Mouse (Mus musculus) embryonic stem cell, embryonic (primary cell): ENCODE measurements around the gene Galntl6.
"Not testable (repeated sequence)": the region's sequence is repeated elsewhere in the genome, so short reads cannot be mapped to it uniquely, and the experiment has no call there.

Experiments
- CTCF ChIA-PET, 4 experiments: fragments of 300-600 bp in 2 of 4; fragments of 350-600 bp in 2 of 4; sonication (Branson Sonifier 250); formaldehyde crosslinking; loops; one replicate each; lab custom pipeline; 2022; ENCODE audit warnings: inconsistent platforms in 2 of 4; lab: Charles Lee
- POLR2A ChIA-PET, 4 experiments: fragments of 300-600 bp in 2 of 4; fragments of 350-600 bp in 2 of 4; sonication (Branson Sonifier 250); formaldehyde crosslinking; loops; one replicate each; lab custom pipeline; 2022; ENCODE audit warnings: antibody characterized with exemption in 4 of 4, inconsistent platforms in 1 of 4; lab: Charles Lee

Galntl6 gene

GRCm38 (mm10) chr8:58660019-58660418, 252.4 kb downstream of the Galntl6 start:
- CTCF ChIA-PET: no interaction called here

DNA sequence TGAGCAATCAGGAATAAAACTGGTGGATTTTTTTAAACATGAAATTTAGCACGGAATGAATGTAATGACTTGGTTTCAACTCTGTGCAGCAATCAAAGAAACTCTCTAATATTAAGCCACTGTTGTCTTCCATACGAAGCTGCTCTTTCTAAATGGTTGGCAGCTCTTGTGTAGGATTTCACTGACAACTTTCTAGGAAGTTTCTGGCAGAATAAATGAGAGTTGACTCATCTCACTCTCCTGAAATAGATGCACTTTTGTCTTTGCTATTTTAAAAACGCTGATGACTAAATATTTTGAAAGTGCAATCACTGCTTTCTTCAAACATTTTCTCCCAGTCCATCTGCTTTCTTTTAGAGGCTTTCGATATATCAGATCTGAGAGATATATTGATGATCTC, 256.8 kb downstream of the Galntl6 start:
- POLR2A ChIA-PET: no interaction called here
- CTCF ChIA-PET: no interaction called here

More at GRCm38 (mm10) chr8:58660019-58660418, 252.4 kb downstream of the Galntl6 start:
- POLR2A ChIA-PET: no interaction called here

DNA sequence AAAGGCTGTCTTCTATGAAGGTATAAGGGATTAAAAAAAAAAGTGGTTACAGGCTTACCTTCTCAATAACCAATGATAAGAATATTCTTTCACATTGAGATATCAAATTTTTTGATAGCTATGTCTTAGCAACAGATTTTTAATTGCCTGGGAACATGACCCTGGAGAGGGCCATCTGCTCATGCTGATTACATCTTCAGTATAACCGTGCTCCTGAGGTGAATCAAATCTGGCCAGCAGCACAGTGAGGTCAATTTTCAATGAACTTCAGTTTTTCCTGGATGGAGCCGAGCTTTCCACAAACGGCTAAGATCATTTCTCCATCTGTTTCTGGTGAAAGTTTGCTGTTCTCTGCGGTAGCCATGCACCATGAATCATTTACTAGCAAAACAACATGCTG, 306.0 kb downstream of the Galntl6 start:
- ChIA-PET CTCF (no interaction called here), POLR2A (no interaction called here)

GRCm38 (mm10) chr8:58604751-58605150, 307.7 kb downstream of the Galntl6 start:
- POLR2A ChIA-PET: no interaction called here
- CTCF ChIA-PET: no interaction called here

GRCm38 (mm10) chr8:58597834-58598233, 314.6 kb downstream of the Galntl6 start:
- ChIA-PET POLR2A (no interaction called here), CTCF (interaction anchor here in 1 of 4 experiments (0.6 kb wide), 1 partner anchor 149 kb away, joined by 5 read pairs; no protein-coding TSS in a partner anchor)

DNA sequence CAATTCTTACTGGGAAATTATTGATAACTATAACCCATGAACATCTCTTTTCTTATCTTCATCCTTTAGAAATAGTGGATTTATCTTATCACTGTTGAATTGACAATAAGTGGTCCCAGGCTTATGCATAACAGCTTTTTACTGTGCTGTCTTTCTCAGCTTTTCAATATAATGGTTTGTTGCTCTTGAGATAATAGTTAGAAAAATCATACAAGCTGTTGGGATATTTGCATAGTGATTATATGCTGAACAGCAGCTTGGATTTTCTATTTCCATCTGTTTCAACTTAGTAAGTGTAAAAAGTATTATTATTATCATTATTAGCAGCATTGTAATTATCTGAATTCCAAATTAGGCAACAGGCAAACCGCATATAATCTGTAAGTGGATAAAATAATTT, 337.1 kb downstream of the Galntl6 start:
- POLR2A ChIA-PET: no interaction called here
- CTCF ChIA-PET: no interaction called here

GRCm38 (mm10) chr8:58568086-58568485, 344.4 kb downstream of the Galntl6 start:
- CTCF ChIA-PET: interaction anchor here in 1 of 4 experiments (0.7 kb wide), 1 partner anchor 1892 kb away, joined by 3 read pairs; no protein-coding TSS in a partner anchor
- POLR2A ChIA-PET: no interaction called here

DNA sequence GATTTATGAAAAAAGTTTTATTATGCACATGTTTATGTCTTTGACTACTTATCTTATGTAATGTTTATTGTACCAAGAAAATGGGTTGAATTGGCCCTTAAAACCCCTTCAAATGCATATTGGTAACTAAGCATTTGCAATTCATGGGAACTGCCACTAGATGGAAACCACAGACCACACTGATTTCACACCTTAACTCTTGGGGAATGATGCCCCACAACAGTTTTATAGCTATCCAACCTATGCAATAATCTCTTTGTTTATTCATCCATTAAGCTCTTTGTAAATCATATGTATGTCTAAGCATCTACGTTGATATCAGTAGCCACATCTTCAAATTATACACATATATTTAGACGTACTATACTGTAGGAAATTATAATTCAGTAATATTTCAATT, 346.3 kb downstream of the Galntl6 start:
- ChIA-PET POLR2A (no interaction called here), CTCF (no interaction called here)

GRCm38 (mm10) chr8:58535781-58536180, 376.7 kb downstream of the Galntl6 start:
- CTCF ChIA-PET: no interaction called here
- POLR2A ChIA-PET: no interaction called here

GRCm38 (mm10) chr8:58534631-58535030, 377.8 kb downstream of the Galntl6 start:
- ChIA-PET CTCF (no interaction called here), POLR2A (no interaction called here)

- ChIA-PET CTCF (interaction anchor here in 1 of 4 experiments (0.6 kb wide), 1 partner anchor 1660 kb away, joined by 3 read pairs; no protein-coding TSS in a partner anchor), POLR2A (interaction anchor here in 1 of 4 experiments (0.6 kb wide), 1 partner anchor 11 kb away, joined by 3 read pairs; no protein-coding TSS in a partner anchor)
Measured at GRCm38 (mm10) chr8:58523443-58523842, 389.0 kb downstream of the Galntl6 start.

- POLR2A ChIA-PET: no interaction called here
Measured at GRCm38 (mm10) chr8:58521932-58522331, 390.5 kb downstream of the Galntl6 start.

GRCm38 (mm10) chr8:58510516-58510915, 401.9 kb downstream of the Galntl6 start:
- POLR2A ChIA-PET: no interaction called here

More at GRCm38 (mm10) chr8:58521932-58522331, 390.5 kb downstream of the Galntl6 start:
- CTCF ChIA-PET: no interaction called here

DNA sequence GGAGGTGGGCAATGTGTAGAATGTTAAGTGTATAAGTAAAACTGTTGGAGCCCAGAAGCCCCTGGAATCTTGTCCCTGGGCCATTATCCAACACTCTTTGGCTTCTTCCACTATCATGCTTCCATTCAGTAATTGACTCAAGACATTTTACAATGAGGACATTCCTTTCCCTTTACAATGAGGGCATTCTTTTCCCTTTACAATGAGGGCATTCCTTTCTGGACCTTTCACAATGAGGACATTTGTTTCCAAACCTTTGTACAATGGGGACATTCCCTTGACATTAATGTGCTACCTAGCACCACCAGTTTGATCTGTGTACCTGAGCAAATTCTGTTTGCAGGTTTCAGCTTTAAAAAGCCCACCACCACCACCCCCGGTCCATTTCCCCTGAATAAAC, 403.4 kb downstream of the Galntl6 start:
- CTCF ChIA-PET: no interaction called here
- POLR2A ChIA-PET: no interaction called here

More at GRCm38 (mm10) chr8:58510516-58510915, 401.9 kb downstream of the Galntl6 start:
- CTCF ChIA-PET: no interaction called here

- ChIA-PET POLR2A (no interaction called here), CTCF (no interaction called here)
Measured at GRCm38 (mm10) chr8:58487099-58487498, 425.3 kb downstream of the Galntl6 start.

DNA sequence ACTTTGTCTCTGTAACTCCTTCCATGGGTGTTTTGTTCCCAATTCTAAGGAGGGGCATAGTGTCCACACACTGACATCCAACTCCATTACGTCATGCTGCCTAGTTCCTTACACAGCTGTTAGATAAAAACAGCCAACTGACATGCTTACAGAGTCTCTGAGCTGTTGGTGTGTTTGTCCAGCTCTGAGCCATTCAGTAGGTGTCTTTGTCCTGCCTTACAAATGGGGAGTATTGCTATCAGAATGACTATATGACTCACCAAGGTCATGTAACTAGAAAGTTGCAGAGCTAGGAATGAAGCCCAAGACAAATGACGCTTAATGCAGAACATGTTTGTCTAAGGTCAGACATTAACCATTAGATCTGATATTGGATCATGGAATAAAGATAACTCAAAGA, 449.1 kb downstream of the Galntl6 start:
- POLR2A ChIA-PET, CTCF ChIA-PET: not testable (repeated sequence)

DNA sequence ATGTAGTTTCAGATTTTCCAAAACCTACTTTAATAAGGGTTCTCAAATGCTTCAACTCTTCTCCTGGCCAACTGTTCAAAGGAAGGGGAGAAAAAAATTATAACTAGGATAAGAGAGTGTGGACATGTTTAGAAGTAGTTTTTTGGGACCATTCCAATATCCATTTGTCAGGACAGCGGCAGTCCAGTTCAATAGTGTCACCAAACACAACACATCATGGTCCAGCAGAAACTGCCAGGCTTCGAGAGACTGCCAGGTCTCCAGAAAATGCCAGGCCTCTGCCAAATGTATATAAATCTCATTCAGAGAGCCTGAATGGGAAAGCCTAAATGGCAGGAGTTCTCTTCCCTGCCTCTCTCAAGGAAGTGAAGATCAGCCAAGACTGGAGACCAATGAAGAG, 469.7 kb downstream of the Galntl6 start:
- ChIA-PET CTCF (no interaction called here), POLR2A (no interaction called here)

DNA sequence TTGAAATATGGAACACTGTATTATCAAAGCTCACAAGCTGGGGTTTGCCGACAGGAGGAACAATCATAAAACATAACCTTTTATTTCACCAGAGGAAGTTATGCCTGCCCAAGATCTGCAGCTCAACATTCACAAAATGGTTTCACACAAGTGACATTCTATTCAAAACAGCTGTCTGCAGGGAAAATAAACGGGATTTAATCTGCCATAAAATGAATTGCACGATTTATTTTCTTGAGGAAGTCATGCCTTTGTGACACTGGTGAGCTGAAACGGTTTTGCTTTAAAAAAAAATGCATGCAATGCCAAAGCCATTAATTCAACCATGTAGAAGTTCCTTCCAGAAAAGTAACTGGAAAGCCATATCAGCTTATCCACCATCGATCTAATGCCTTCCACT, 494.0 kb downstream of the Galntl6 start:
- ChIA-PET POLR2A (no interaction called here), CTCF (interaction anchor here in 1 of 4 experiments (0.6 kb wide), 1 partner anchor 618 kb away, joined by 3 read pairs; no protein-coding TSS in a partner anchor)

DNA sequence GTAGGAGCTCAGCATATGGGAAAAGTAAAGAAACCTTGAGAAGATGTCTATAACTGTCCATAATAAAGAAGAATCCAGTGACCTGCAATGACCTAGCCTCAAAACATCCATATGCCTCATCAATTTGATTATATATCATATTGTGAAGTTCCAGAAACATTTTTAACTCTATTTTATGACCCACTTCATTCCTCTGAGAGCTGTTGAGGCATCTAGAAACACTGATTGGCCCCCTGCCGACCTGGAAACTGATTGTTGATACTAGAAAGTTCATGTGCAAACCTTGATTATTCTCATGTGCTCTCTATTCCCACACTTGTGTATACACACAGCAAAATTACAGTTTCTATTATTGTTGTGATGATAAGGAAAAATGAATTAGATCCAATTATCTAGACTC, 494.9 kb downstream of the Galntl6 start:
- POLR2A ChIA-PET: no interaction called here
- CTCF ChIA-PET: interaction anchor here in 2 of 4 experiments (0.5 to 0.6 kb wide), 2 partner anchors 14 to 1887 kb away, joined by 3 to 4 read pairs; no protein-coding TSS in a partner anchor

GRCm38 (mm10) chr8:58396500-58396899, 515.9 kb downstream of the Galntl6 start:
- ChIA-PET POLR2A (no interaction called here), CTCF (no interaction called here)

DNA sequence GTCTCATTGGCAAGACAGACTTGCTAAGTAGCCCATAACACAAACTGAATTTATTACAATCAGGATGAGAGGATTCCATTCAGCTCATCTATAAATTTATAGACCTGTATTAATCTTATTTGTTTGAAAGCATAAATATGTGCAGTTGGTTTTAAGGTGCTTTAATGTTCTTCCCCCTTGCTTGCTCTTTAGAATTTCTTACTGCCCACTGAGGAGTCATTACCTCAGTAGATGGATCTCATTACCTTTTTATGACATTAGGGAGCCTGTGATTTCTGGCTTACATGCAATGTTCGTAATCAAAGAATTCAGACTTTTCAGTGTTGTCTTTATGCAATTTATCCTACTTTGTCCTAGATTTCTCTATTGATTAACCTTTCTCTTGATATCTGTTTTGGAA, 516.6 kb downstream of the Galntl6 start:
- ChIA-PET POLR2A (no interaction called here), CTCF (no interaction called here)

- ChIA-PET CTCF (no interaction called here), POLR2A (no interaction called here)
Measured at GRCm38 (mm10) chr8:58372389-58372788, 540.1 kb downstream of the Galntl6 start.
